Mouse (Mus musculus) embryonic fibroblast, embryonic 13.5 days (primary cell): Measurements from ENCODE around the gene Hgd.
"Not testable (repeated sequence)": the region's sequence is repeated elsewhere in the genome, so short reads cannot be mapped to it uniquely, and the experiment has no call there.

Experiments
- CTCF ChIP-seq: IDR thresholded peaks from 2 replicates; pipeline ENCODE4 v1.5.1; 2011; ENCODE audit warnings: mild to moderate bottlenecking, control low read depth, low read length, moderate library complexity, borderline replicate concordance; ENCODE audit not compliant: insufficient read depth
- POLR2A ChIP-seq: IDR thresholded peaks from 2 replicates; pipeline ENCODE4 v1.6.1; 2011; ENCODE audit warnings: low read depth, mild to moderate bottlenecking, control low read depth, low read length, moderate library complexity

- TF ChIP-seq CTCF, POLR2A: not testable (repeated sequence)
Measured at GRCm38 (mm10) chr16:37640522-37640921, 60.6 kb downstream of the Hgd start.
